Mouse (Mus musculus) stomach, adult 2 months (tissue): Measurements from ENCODE around the gene Ostn. TPM values are rescaled to one million over a fixed set of nuclear protein-coding genes. Genes with fewer than 3 reads are reported as not detected.

Source experiments
- polyA plus RNA-seq: library from polyadenylated mRNA; depleted of rRNA; stranded (reverse); fragments of >200 nt; gene quantifications from 2 replicates; pipeline ENCODE4 v1.2.3, GENCODE M21; 2012; rRNA removed

Ostn gene
- 0.06 TPM in 1 of 2 replicates, not detected in the other for polyA plus RNA-seq

GRCm38 (mm10) chr16:27307189-27307588 lies at the start of gene Ostn:
Gene Ostn, plus strand, starts transcription at chr16:27307489.

GRCm38 (mm10) chr16:27370191-27370590 lies 62.9 kb downstream of the Ostn start, which contains the start of gene Uts2b:
Gene Uts2b, minus strand, starts transcription at chr16:27370239.

GRCm38 (mm10) chr16:27388761-27389451 lies 81.6 kb downstream of the Ostn start, which contains the start of gene Ccdc50:
Gene Ccdc50, plus strand, starts transcription at chr16:27388869.

Other genes starting within 250 kb of the Ostn start
- not detected in 2 replicates for gene Uts2b, start 62.8 kb downstream of the Ostn start, polyA plus RNA-seq
- gene Ccdc50, start 81.4 kb downstream of the Ostn start, polyA plus RNA-seq, result 4.4 and 5.1 TPM in 2 replicates